Mouse (Mus musculus) lung, embryonic 14.5 days (tissue): ENCODE measurements around the gene Tmem91. TPM values are rescaled to one million over a fixed set of nuclear protein-coding genes. Genes with fewer than 3 reads are reported as not detected.

Source experiments
- ATAC-seq: fragments of 200-750 bp; cut with Nextera tagmentation; 2 replicates; pipeline ENCODE4 v1.8.0; 2017; ENCODE audit warnings: mild to moderate bottlenecking, moderate TSS enrichment, moderate library complexity; ENCODE audit not compliant: insufficient read depth
- DNase-seq: peaks from one replicate; pipeline ENCODE4 v3.0.0-alpha.2; 2015
- H3K27ac ChIP-seq: fragments of 300-500 bp; sonication (generic); 2 replicates; pipeline ENCODE4 v1.5.1; 2014; ENCODE audit warnings: low read depth, mild to moderate bottlenecking, moderate library complexity
- H3K27me3 ChIP-seq: fragments of 300-500 bp; sonication (generic); 2 replicates; pipeline ENCODE4 v1.6.1; 2014; ENCODE audit warnings: low read length, control low read depth; ENCODE audit not compliant: insufficient read depth
- H3K36me3 ChIP-seq: fragments of 300-500 bp; sonication (generic); 2 replicates; pipeline ENCODE4 v1.6.1; 2014; ENCODE audit warnings: control low read depth; ENCODE audit not compliant: insufficient read depth
- H3K4me1 ChIP-seq: fragments of 300-500 bp; sonication (generic); 2 replicates; pipeline ENCODE4 v1.6.1; 2014; ENCODE audit warnings: antibody characterized with exemption, control low read depth; ENCODE audit not compliant: insufficient read depth
- H3K4me2 ChIP-seq: fragments of 300-500 bp; sonication (generic); 2 replicates; pipeline ENCODE4 v1.6.1; 2014; ENCODE audit warnings: mild to moderate bottlenecking
- H3K4me3 ChIP-seq: fragments of 300-500 bp; sonication (generic); 2 replicates; pipeline ENCODE4 v1.5.1; 2014; ENCODE audit warnings: low read depth, low read length
- H3K9ac ChIP-seq: fragments of 300-500 bp; sonication (generic); 2 replicates; pipeline ENCODE4 v1.6.1; 2014
- H3K9me3 ChIP-seq: fragments of 300-500 bp; sonication (generic); 2 replicates; pipeline ENCODE4 v1.6.1; 2016; ENCODE audit warnings: low read depth, low read length, control low read depth
- CTCF ChIP-seq: IDR thresholded peaks from 2 replicates; pipeline ENCODE4 v1.5.1; 2016; ENCODE audit warnings: antibody characterized with exemption, low read depth
- WGBS: fragments of 180-500 bp; shearing (Covaris S2); extraction: QIAGEN DNeasy Blood & Tissue Kit; methylation state at CpG from one replicate; pipeline ENCODE4 v1.1.7; 2014; 5-methylcytosine and 5-hydroxymethylcytosine counted together
- polyA plus RNA-seq: library from polyadenylated mRNA; unstranded; fragments of >200 nt; fragmentation: Nextera tagmentation; extraction: Ambion mirVana; gene quantifications from 2 replicates; pipeline ENCODE4 v1.2.1, GENCODE M21; 2014

The Tmem91 gene
- polyA plus RNA-seq, 1 experiment from 2014 or later, result 2.8 TPM

- no peak overlapping the region for H3K4me3 ChIP-seq
- H3K27me3 ChIP-seq, result no peaks in the 10 kb centered on the region
- no peak overlapping the region for H3K4me2 ChIP-seq
- no peak overlapping the region for H3K9ac ChIP-seq
- no peaks in the 10 kb centered on the region for H3K9me3 ChIP-seq
- DNase-seq (no peak), ATAC-seq (no peak)
- H3K27ac ChIP-seq, result no peak overlapping the region
- 72% methylated on average over 10 of the region's 10 CpGs for WGBS
- H3K4me1 ChIP-seq, result no peaks in the 10 kb centered on the region
- no peak for TF ChIP-seq CTCF
- H3K36me3 ChIP-seq, result peaks cover 2% of the 10 kb centered on the region; the same call in 1 of the 2 replicates
Observed at GRCm38 (mm10) chr7:25644136-25644535, 30.8 kb downstream of the Tmem91 start.

GRCm38 (mm10) chr7:25639754-25640153 lies 35.2 kb downstream of the Tmem91 start:
- no peak overlapping the region for H3K9ac ChIP-seq
- no peak for TF ChIP-seq CTCF
- H3K4me1 ChIP-seq, result no peaks in the 10 kb centered on the region
- WGBS, result 85% methylated on average over 4 of the region's 4 CpGs
- no peak overlapping the region for H3K4me3 ChIP-seq
- DNase-seq (no peak), ATAC-seq (no peak)
- no peak overlapping the region for H3K4me2 ChIP-seq
- H3K27ac ChIP-seq, result no peak overlapping the region
- no peaks in the 10 kb centered on the region for H3K27me3 ChIP-seq
- H3K9me3 ChIP-seq, result no peaks in the 10 kb centered on the region
- H3K36me3 ChIP-seq, result peaks cover 2% of the 10 kb centered on the region; the same call in 1 of the 2 replicates

- Histone ChIP-seq H3K27me3 (no peaks in the 10 kb centered on the region), H3K36me3 (peaks cover 11% of the 10 kb centered on the region; the same call in 1 of the 2 replicates), H3K9me3 (no peaks in the 10 kb centered on the region), H3K4me2 (no peak overlapping the region), H3K27ac (no peak overlapping the region), H3K9ac (no peak overlapping the region), H3K4me1 (no peaks in the 10 kb centered on the region), H3K4me3 (no peak overlapping the region)
- ATAC-seq, result no peak
- no peak for DNase-seq
- 75% methylated on average over 5 of the region's 5 CpGs for WGBS
- TF ChIP-seq CTCF, result no peak
Observed at GRCm38 (mm10) chr7:25637099-25637498, 37.9 kb downstream of the Tmem91 start.

- H3K9ac ChIP-seq, result no peak overlapping the region
- no peak for ATAC-seq
- WGBS, result 11% methylated on average over 3 of the region's 3 CpGs
Observed at GRCm38 (mm10) chr7:25636373-25636772, 38.6 kb downstream of the Tmem91 start.

GRCm38 (mm10) chr7:25632679-25633078 lies 42.3 kb downstream of the Tmem91 start:
- Histone ChIP-seq H3K36me3 (peaks cover 22% of the 10 kb centered on the region; the same call in 1 of the 2 replicates), H3K4me2 (no peak overlapping the region), H3K9me3 (no peaks in the 10 kb centered on the region), H3K4me1 (peaks cover 3% of the 10 kb centered on the region; the same call in 1 of the 2 replicates), H3K27ac (no peak overlapping the region), H3K4me3 (no peak overlapping the region), H3K9ac (no peak overlapping the region), H3K27me3 (no peaks in the 10 kb centered on the region)
- no peak for TF ChIP-seq CTCF
- 83% methylated on average over 5 of the region's 5 CpGs for WGBS
- no peak for ATAC-seq
- no peak for DNase-seq

More at GRCm38 (mm10) chr7:25636373-25636772, 38.6 kb downstream of the Tmem91 start:
- H3K27me3 ChIP-seq, result no peaks in the 10 kb centered on the region
- H3K4me3 ChIP-seq, result no peak overlapping the region
- peaks cover 11% of the 10 kb centered on the region; the same call in 1 of the 2 replicates for H3K36me3 ChIP-seq
- no peaks in the 10 kb centered on the region for H3K4me1 ChIP-seq
- no peak overlapping the region for H3K27ac ChIP-seq
- DNase-seq, result no peak
- no peak overlapping the region for H3K4me2 ChIP-seq
- no peaks in the 10 kb centered on the region for H3K9me3 ChIP-seq
- no peak for TF ChIP-seq CTCF

GRCm38 (mm10) chr7:25628323-25628620 lies 46.7 kb downstream of the Tmem91 start:
- Histone ChIP-seq H3K9ac (peak overlapping the region; percentile 48), H3K36me3 (peaks cover 43% of the 10 kb centered on the region), H3K4me1 (peaks cover 12% of the 10 kb centered on the region; the same call in 1 of the 2 replicates), H3K27ac (peak overlapping the region; percentile 72), H3K4me2 (peak overlapping the region; percentile 74), H3K9me3 (no peaks in the 10 kb centered on the region), H3K4me3 (peak overlapping the region; percentile 42), H3K27me3 (no peaks in the 10 kb centered on the region)
- WGBS, result 33% methylated on average over 8 of the region's 8 CpGs
- DNase-seq, result no peak
- ATAC-seq, result peak; percentile 1; the same call in 1 of the 2 replicates
- TF ChIP-seq CTCF, result no peak

- H3K27me3 ChIP-seq, result no peaks in the 10 kb centered on the region
- peak overlapping the region; percentile 72 for H3K27ac ChIP-seq
- TF ChIP-seq CTCF, result no peak
- peak overlapping the region; percentile 74 for H3K4me2 ChIP-seq
- peaks cover 12% of the 10 kb centered on the region; the same call in 1 of the 2 replicates for H3K4me1 ChIP-seq
- peak overlapping the region; percentile 42 for H3K4me3 ChIP-seq
- 10% methylated on average over 37 of the region's 38 CpGs for WGBS
- no peaks in the 10 kb centered on the region for H3K9me3 ChIP-seq
- ATAC-seq (peak; percentile 87), DNase-seq (peak; percentile 79)
- peak overlapping the region; percentile 48 for H3K9ac ChIP-seq
- H3K36me3 ChIP-seq, result peaks cover 42% of the 10 kb centered on the region
Observed at GRCm38 (mm10) chr7:25627431-25628322, 47.3 kb downstream of the Tmem91 start.
